Mouse (Mus musculus): ENCODE data around the gene E2f8. TPM values are rescaled to one million over a fixed set of nuclear protein-coding genes. Genes with fewer than 3 reads are reported as not detected.

Gene E2f8
- polyA plus RNA-seq, 1 experiment from 2014 or later: 37.2 TPM

GRCm38 (mm10) chr7:48870579-48871180 is 10.7 kb downstream of the E2f8 start:
- Histone ChIP-seq H3K9ac (ENCODE audit: low read depth, low read length) (no peak overlapping the region), H3K4me3 (ENCODE audit: low read depth, low read length) (no peak overlapping the region), H3K4me2 (no peak overlapping the region), H3K9me3 (ENCODE audit: control insufficient read depth, low read length) (no peaks in the 10 kb centered on the region), H3K27me3 (replicated peaks; ENCODE audit: control insufficient read depth, insufficient read depth, low read length) (no peaks in the 10 kb centered on the region), H3K36me3 (ENCODE audit: control insufficient read depth, insufficient read depth, low read length) (peaks cover 83% of the 10 kb centered on the region), H3K4me1 (replicated peaks; ENCODE audit: control insufficient read depth, insufficient read depth, low read length) (no peaks in the 10 kb centered on the region), H3K27ac (ENCODE audit: low read depth, low read length) (no peak overlapping the region)
- ATAC-seq (replicated peaks; ENCODE audit: low FRiP score) (no peak), DNase-seq (ENCODE audit: low spot score) (no peak)
- 93% methylated on average over 21 of the region's 21 CpGs for WGBS

GRCm38 (mm10) chr7:48870144-48870543 is 11.3 kb downstream of the E2f8 start:
- H3K36me3 ChIP-seq (ENCODE audit: control insufficient read depth, insufficient read depth, low read length): peaks cover 82% of the 10 kb centered on the region
- H3K4me1 ChIP-seq (replicated peaks; ENCODE audit: control insufficient read depth, insufficient read depth, low read length): 0 out of 2 replicates have a peak, but pooled peaks cover 2% of the 10 kb centered on the region
- H3K27ac ChIP-seq (ENCODE audit: low read depth, low read length): no peak overlapping the region
- H3K27me3 ChIP-seq (replicated peaks; ENCODE audit: control insufficient read depth, insufficient read depth, low read length): no peaks in the 10 kb centered on the region
- DNase-seq (ENCODE audit: low spot score): no peak
- WGBS: 85% methylated on average over 6 of the region's 6 CpGs
- H3K9ac ChIP-seq (ENCODE audit: low read depth, low read length): no peak overlapping the region
- no peak for ATAC-seq (replicated peaks; ENCODE audit: low FRiP score)
- H3K4me3 ChIP-seq (ENCODE audit: low read depth, low read length): no peak overlapping the region
- no peak overlapping the region for H3K4me2 ChIP-seq
- H3K9me3 ChIP-seq (ENCODE audit: control insufficient read depth, low read length): no peaks in the 10 kb centered on the region

- H3K36me3 ChIP-seq (ENCODE audit: control insufficient read depth, insufficient read depth, low read length): peaks cover 62% of the 10 kb centered on the region
Measured at GRCm38 (mm10) chr7:48867576-48867975, 13.8 kb downstream of the E2f8 start.

GRCm38 (mm10) chr7:48864671-48865458 is 16.5 kb downstream of the E2f8 start:
- H3K9ac ChIP-seq (ENCODE audit: low read depth, low read length): no peak overlapping the region
- DNase-seq (ENCODE audit: low spot score): no peak
- no peak for ATAC-seq (replicated peaks; ENCODE audit: low FRiP score)
- H3K27ac ChIP-seq (ENCODE audit: low read depth, low read length): no peak overlapping the region
- H3K4me1 ChIP-seq (replicated peaks; ENCODE audit: control insufficient read depth, insufficient read depth, low read length): peaks cover 4% of the 10 kb centered on the region; the same call in 1 of the 2 replicates
- H3K27me3 ChIP-seq (replicated peaks; ENCODE audit: control insufficient read depth, insufficient read depth, low read length): no peaks in the 10 kb centered on the region
- peaks cover 34% of the 10 kb centered on the region for H3K36me3 ChIP-seq (ENCODE audit: control insufficient read depth, insufficient read depth, low read length)
- no peak overlapping the region for H3K4me3 ChIP-seq (ENCODE audit: low read depth, low read length)
- H3K4me2 ChIP-seq: no peak overlapping the region
- no peaks in the 10 kb centered on the region for H3K9me3 ChIP-seq (ENCODE audit: control insufficient read depth, low read length)
- WGBS: 66% methylated on average over 9 of the region's 9 CpGs

More at GRCm38 (mm10) chr7:48867576-48867975, 13.8 kb downstream of the E2f8 start:
- Histone ChIP-seq H3K4me3 (ENCODE audit: low read depth, low read length) (no peak overlapping the region), H3K9me3 (ENCODE audit: control insufficient read depth, low read length) (no peaks in the 10 kb centered on the region), H3K27ac (ENCODE audit: low read depth, low read length) (no peak overlapping the region), H3K9ac (ENCODE audit: low read depth, low read length) (no peak overlapping the region), H3K4me1 (replicated peaks; ENCODE audit: control insufficient read depth, insufficient read depth, low read length) (0 out of 2 replicates have a peak, but pooled peaks cover 2% of the 10 kb centered on the region), H3K4me2 (no peak overlapping the region), H3K27me3 (replicated peaks; ENCODE audit: control insufficient read depth, insufficient read depth, low read length) (no peaks in the 10 kb centered on the region)
- 90% methylated on average over 18 of the region's 18 CpGs for WGBS
- no peak for DNase-seq (ENCODE audit: low spot score)
- ATAC-seq (replicated peaks; ENCODE audit: low FRiP score): no peak

- Histone ChIP-seq H3K9ac (ENCODE audit: low read depth, low read length) (no peak overlapping the region), H3K9me3 (ENCODE audit: control insufficient read depth, low read length) (no peaks in the 10 kb centered on the region), H3K4me2 (no peak overlapping the region), H3K27ac (ENCODE audit: low read depth, low read length) (no peak overlapping the region), H3K4me3 (ENCODE audit: low read depth, low read length) (no peak overlapping the region), H3K27me3 (replicated peaks; ENCODE audit: control insufficient read depth, insufficient read depth, low read length) (no peaks in the 10 kb centered on the region), H3K4me1 (replicated peaks; ENCODE audit: control insufficient read depth, insufficient read depth, low read length) (peaks cover 4% of the 10 kb centered on the region; the same call in 1 of the 2 replicates), H3K36me3 (ENCODE audit: control insufficient read depth, insufficient read depth, low read length) (peaks cover 29% of the 10 kb centered on the region)
- no peak for DNase-seq (ENCODE audit: low spot score)
- no peak for ATAC-seq (replicated peaks; ENCODE audit: low FRiP score)
Measured at GRCm38 (mm10) chr7:48864199-48864598, 17.2 kb downstream of the E2f8 start.

GRCm38 (mm10) chr7:48861796-48862195 is 19.6 kb downstream of the E2f8 start:
- no peaks in the 10 kb centered on the region for H3K9me3 ChIP-seq (ENCODE audit: control insufficient read depth, low read length)
- DNase-seq (ENCODE audit: low spot score): no peak
- 80% methylated on average over 4 of the region's 4 CpGs for WGBS
- no peak overlapping the region for H3K4me3 ChIP-seq (ENCODE audit: low read depth, low read length)
- H3K27ac ChIP-seq (ENCODE audit: low read depth, low read length): no peak overlapping the region
- ATAC-seq (replicated peaks; ENCODE audit: low FRiP score): no peak
- peaks cover 4% of the 10 kb centered on the region; the same call in 1 of the 2 replicates for H3K4me1 ChIP-seq (replicated peaks; ENCODE audit: control insufficient read depth, insufficient read depth, low read length)
- H3K4me2 ChIP-seq: no peak overlapping the region
- peaks cover 9% of the 10 kb centered on the region for H3K36me3 ChIP-seq (ENCODE audit: control insufficient read depth, insufficient read depth, low read length)
- no peak overlapping the region for H3K9ac ChIP-seq (ENCODE audit: low read depth, low read length)
- no peaks in the 10 kb centered on the region for H3K27me3 ChIP-seq (replicated peaks; ENCODE audit: control insufficient read depth, insufficient read depth, low read length)

GRCm38 (mm10) chr7:48860948-48861347 is 20.4 kb downstream of the E2f8 start:
- Histone ChIP-seq H3K9me3 (ENCODE audit: control insufficient read depth, low read length) (no peaks in the 10 kb centered on the region), H3K4me1 (replicated peaks; ENCODE audit: control insufficient read depth, insufficient read depth, low read length) (peaks cover 4% of the 10 kb centered on the region; the same call in 1 of the 2 replicates), H3K27me3 (replicated peaks; ENCODE audit: control insufficient read depth, insufficient read depth, low read length) (no peaks in the 10 kb centered on the region), H3K27ac (ENCODE audit: low read depth, low read length) (no peak overlapping the region), H3K9ac (ENCODE audit: low read depth, low read length) (no peak overlapping the region), H3K4me3 (ENCODE audit: low read depth, low read length) (no peak overlapping the region), H3K36me3 (ENCODE audit: control insufficient read depth, insufficient read depth, low read length) (peaks cover 7% of the 10 kb centered on the region), H3K4me2 (no peak overlapping the region)
- DNase-seq (ENCODE audit: low spot score) (no peak), ATAC-seq (replicated peaks; ENCODE audit: low FRiP score) (no peak)
- 64% methylated on average over 1 of the region's 1 CpGs for WGBS

- Histone ChIP-seq H3K4me1 (replicated peaks; ENCODE audit: control insufficient read depth, insufficient read depth, low read length) (peaks cover 3% of the 10 kb centered on the region; the same call in 1 of the 2 replicates), H3K27ac (ENCODE audit: low read depth, low read length) (no peak overlapping the region), H3K4me3 (ENCODE audit: low read depth, low read length) (no peak overlapping the region), H3K36me3 (ENCODE audit: control insufficient read depth, insufficient read depth, low read length) (no peaks in the 10 kb centered on the region; the same call in 1 of the 2 replicates), H3K9me3 (ENCODE audit: control insufficient read depth, low read length) (no peaks in the 10 kb centered on the region), H3K9ac (ENCODE audit: low read depth, low read length) (no peak overlapping the region), H3K4me2 (no peak overlapping the region), H3K27me3 (replicated peaks; ENCODE audit: control insufficient read depth, insufficient read depth, low read length) (no peaks in the 10 kb centered on the region)
- 48% methylated on average over 4 of the region's 4 CpGs for WGBS
- ATAC-seq (replicated peaks; ENCODE audit: low FRiP score) (no peak), DNase-seq (ENCODE audit: low spot score) (no peak)
Measured at GRCm38 (mm10) chr7:48859362-48859761, 22.0 kb downstream of the E2f8 start.

Measured in liver, embryonic 11.5 days (tissue).